Mouse (Mus musculus): Measurements from ENCODE around the gene Rcn1.

DNA sequence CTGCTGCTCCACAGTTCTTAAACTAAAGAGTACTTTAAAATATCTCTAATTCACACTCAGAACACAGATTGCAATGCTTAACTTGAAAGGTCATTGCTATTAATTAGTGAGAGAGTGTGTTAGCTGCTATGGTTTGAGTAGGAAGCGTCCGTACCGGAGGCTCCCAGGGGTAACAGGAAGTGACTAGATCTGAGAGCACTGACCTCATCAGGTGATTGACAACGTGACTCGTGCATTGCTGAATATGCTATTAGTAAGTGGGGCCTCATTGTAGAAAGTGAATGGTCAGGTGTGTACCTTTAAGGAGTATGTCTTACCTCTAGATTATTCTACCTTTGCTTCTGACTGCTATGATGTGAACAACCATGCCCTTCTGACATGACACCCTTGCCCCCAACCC is 31.3 kb upstream of the Rcn1 start:
- TF ChIP-seq E2F4 (IDR thresholded peaks at IDR 0.05; ENCODE audit: insufficient read depth) = no peak
- no peak for TF ChIP-seq MYOG (IDR thresholded peaks at IDR 0.05; ENCODE audit: control insufficient read depth in 1 of 3, insufficient read depth in 1 of 3, insufficient read length in 2 of 3, low read depth in 2 of 3)
- TF ChIP-seq TCF12 (IDR thresholded peaks at IDR 0.05; ENCODE audit: insufficient read depth, poor library complexity, severe bottlenecking) = no peak
- TF ChIP-seq TCF3 (IDR thresholded peaks at IDR 0.05; ENCODE audit: insufficient read length, low read depth) = no peak
